Mouse (Mus musculus) cerebellum, postnatal 10 days (tissue): ENCODE data around the gene Dcdc2a.

Experiments
- DNase-seq, 2 experiments: peaks; one replicate each; pipeline ENCODE4 v3.0.0; 2021; ENCODE audit warnings: mixed read lengths in 2 of 2

Gene Dcdc2a

GRCm38 (mm10) chr13:25055873-25056667 lies at the start of gene Dcdc2a:
Gene Dcdc2a, plus strand, starts transcription at chr13:25056004.
- peak; percentile 21 to 35 for DNase-seq

- DNase-seq, result peak; percentile 70 to 74
Observed at GRCm38 (mm10) chr13:25007115-25007514, 48.7 kb upstream of the Dcdc2a start.

GRCm38 (mm10) chr13:25018316-25018715 lies 37.5 kb upstream of the Dcdc2a start:
- DNase-seq, result no peak

- peak; percentile 90 to 94 for DNase-seq
Observed at GRCm38 (mm10) chr13:25019793-25020539, 35.8 kb upstream of the Dcdc2a start, which contains the start of gene Mrs2. Gene Mrs2, minus strand, starts transcription at chr13:25020379.

GRCm38 (mm10) chr13:25020540-25020892 lies 35.3 kb upstream of the Dcdc2a start:
- DNase-seq, result no peak

- no peak for DNase-seq
Observed at GRCm38 (mm10) chr13:25022386-25022785, 33.4 kb upstream of the Dcdc2a start.

- no peak for DNase-seq
Observed at GRCm38 (mm10) chr13:25023129-25023528, 32.7 kb upstream of the Dcdc2a start.

GRCm38 (mm10) chr13:25024655-25025054 lies 31.1 kb upstream of the Dcdc2a start:
- peak; percentile 63 to 70 for DNase-seq

- DNase-seq, result no peak
Observed at GRCm38 (mm10) chr13:25026409-25027113, 29.2 kb upstream of the Dcdc2a start.

GRCm38 (mm10) chr13:25027114-25027425 lies 28.7 kb upstream of the Dcdc2a start:
- no peak for DNase-seq

- no peak for DNase-seq
Observed at GRCm38 (mm10) chr13:25039488-25039887, 16.3 kb upstream of the Dcdc2a start.

- DNase-seq, result no peak
Observed at GRCm38 (mm10) chr13:25052671-25053070, 3.1 kb upstream of the Dcdc2a start.

GRCm38 (mm10) chr13:25055111-25055554 lies 671 bp upstream of the Dcdc2a start:
- DNase-seq, result peak; percentile 73 to 82

- no peak for DNase-seq
Observed at GRCm38 (mm10) chr13:25066659-25067058, 10.9 kb downstream of the Dcdc2a start.

GRCm38 (mm10) chr13:25067183-25067582 lies 11.4 kb downstream of the Dcdc2a start:
- no peak for DNase-seq

- no peak for DNase-seq
Observed at GRCm38 (mm10) chr13:25069765-25070164, 14.0 kb downstream of the Dcdc2a start.

- DNase-seq, result no peak
Observed at GRCm38 (mm10) chr13:25070791-25071190, 15.0 kb downstream of the Dcdc2a start.

GRCm38 (mm10) chr13:25077262-25077661 lies 21.5 kb downstream of the Dcdc2a start:
- DNase-seq, result no peak

GRCm38 (mm10) chr13:25083144-25083572 lies 27.4 kb downstream of the Dcdc2a start:
- peak; percentile 7 for DNase-seq

GRCm38 (mm10) chr13:25085147-25085546 lies 29.3 kb downstream of the Dcdc2a start:
- no peak for DNase-seq

- no peak for DNase-seq
Observed at GRCm38 (mm10) chr13:25091347-25091746, 35.5 kb downstream of the Dcdc2a start.

- DNase-seq, result no peak
Observed at GRCm38 (mm10) chr13:25093776-25094175, 38.0 kb downstream of the Dcdc2a start.

GRCm38 (mm10) chr13:25094381-25094780 lies 38.6 kb downstream of the Dcdc2a start:
- no peak for DNase-seq
